Mouse (Mus musculus) olfactory bulb, adult 2 months (tissue): ENCODE data around the gene Adamts2.

Experiments used
- CTCF ChIP-seq: fragments of 200-500 bp; IDR thresholded peaks from 2 replicates; pipeline ENCODE4 v1.5.1; 2012; ENCODE audit warnings: low read depth, mild to moderate bottlenecking, low read length, moderate library complexity; ENCODE audit not compliant: insufficient read depth
- POLR2A ChIP-seq: fragments of 200-500 bp; IDR thresholded peaks from 2 replicates; pipeline ENCODE4 v1.6.1; 2012; ENCODE audit warnings: mild to moderate bottlenecking, low read depth, low read length, moderate library complexity; ENCODE audit not compliant: insufficient read depth

DNA sequence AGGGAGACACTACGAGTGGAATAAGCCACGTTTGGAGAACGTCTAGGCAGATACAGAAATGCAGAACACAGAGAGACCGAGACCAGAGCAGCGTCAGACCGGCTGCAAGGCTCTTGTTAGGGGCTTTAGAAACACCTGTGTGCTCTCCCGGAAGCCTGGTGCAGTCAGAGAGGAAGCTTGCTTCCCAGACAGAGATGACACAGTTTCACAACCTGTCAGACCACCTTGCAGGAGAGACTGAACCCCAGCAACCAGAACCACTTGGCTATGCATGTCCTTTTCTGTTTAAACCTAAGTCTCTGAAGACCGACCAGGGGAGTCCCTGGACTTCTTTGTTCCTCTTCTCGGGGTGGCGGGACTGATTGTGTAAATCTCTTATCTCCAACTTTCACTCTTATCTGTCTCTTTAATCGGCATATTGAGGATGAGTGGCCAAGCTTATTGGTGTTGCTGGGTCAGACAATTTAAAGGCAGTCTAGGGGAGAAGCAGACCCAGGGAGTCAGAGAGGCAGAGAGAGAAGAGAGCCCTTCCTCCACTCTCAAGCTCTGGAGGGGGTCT is 248.4 kb downstream of the Adamts2 start, which contains the start of gene Grm6:
- no peak for TF ChIP-seq CTCF
- TF ChIP-seq POLR2A: no peak
